Mouse (Mus musculus): ENCODE data around the gene Fam221a. TPM values are rescaled to one million over a fixed set of nuclear protein-coding genes. Genes with fewer than 3 reads are reported as not detected.

Fam221a gene
- 2.8 and 3.6 TPM in 2 replicates for polyA plus RNA-seq (2012; rRNA removed)

GRCm38 (mm10) chr6:49367159-49368054, at the start of gene Fam221a:
TSS of gene Fam221a (plus strand) at chr6:49367739.
- H3K4me1 ChIP-seq (ENCODE audit: control insufficient read depth, insufficient read depth, insufficient read length, low read length), result peaks cover 8% of the 10 kb centered on the region; the same call in 1 of the 2 replicates
- 4% methylated on average over 44 of the region's 49 CpGs for WGBS
- H3K4me3 ChIP-seq (ENCODE audit: low read depth, low read length), result peak within 1 kb of the TSS; percentile 66
- H3K36me3 ChIP-seq (ENCODE audit: control insufficient read depth, insufficient read depth, low read length), result no peaks in the 10 kb centered on the region
- no peaks in the 10 kb centered on the region for H3K27me3 ChIP-seq (ENCODE audit: control insufficient read depth, insufficient read depth, low read length)
- TF ChIP-seq POLR2A (IDR thresholded peaks at IDR 0.05; ENCODE audit: low read depth, low read length) (peak; percentile 57; the same call in 1 of the 2 replicates), CTCF (IDR thresholded peaks at IDR 0.05; ENCODE audit: extremely low read depth, insufficient read length, insufficient replicate concordance, low read depth, low read length) (peak; percentile 27; the same call in 1 of the 2 replicates)
- H3K27ac ChIP-seq (ENCODE audit: insufficient read depth, low read depth, low read length), result peak within 1 kb of the TSS; percentile 38

- peak within 1 kb of the TSS; percentile 91 for H3K4me3 ChIP-seq (ENCODE audit: low read depth, low read length)
- TF ChIP-seq CTCF (IDR thresholded peaks at IDR 0.05; ENCODE audit: extremely low read depth, insufficient read length, insufficient replicate concordance, low read depth, low read length) (peak; percentile 64), POLR2A (IDR thresholded peaks at IDR 0.05; ENCODE audit: low read depth, low read length) (0 out of 2 replicates have a peak, but pooled peaks have one; percentile 15)
- WGBS, result under 1% methylated on average over 47 of the region's 47 CpGs
- no peaks in the 10 kb centered on the region for H3K27me3 ChIP-seq (ENCODE audit: control insufficient read depth, insufficient read depth, low read length)
- no peaks in the 10 kb centered on the region for H3K36me3 ChIP-seq (ENCODE audit: control insufficient read depth, insufficient read depth, low read length)
- peak within 1 kb of the TSS; percentile 46 for H3K27ac ChIP-seq (ENCODE audit: insufficient read depth, low read depth, low read length)
- no peaks in the 10 kb centered on the region for H3K4me1 ChIP-seq (ENCODE audit: control insufficient read depth, insufficient read depth, insufficient read length, low read length)
Measured at GRCm38 (mm10) chr6:49318966-49319594, 48.5 kb upstream of the Fam221a start, which contains the start of gene Ccdc126. TSS of gene Ccdc126 (plus strand) at chr6:49319274.

- 16% methylated on average over 13 of the region's 13 CpGs for WGBS
- TF ChIP-seq POLR2A (IDR thresholded peaks at IDR 0.05; ENCODE audit: low read depth, low read length) (no peak; the same call in 1 of the 2 replicates), CTCF (IDR thresholded peaks at IDR 0.05; ENCODE audit: extremely low read depth, insufficient read length, insufficient replicate concordance, low read depth, low read length) (no peak)
Measured at GRCm38 (mm10) chr6:49319595-49320315, 47.8 kb upstream of the Fam221a start.

GRCm38 (mm10) chr6:49321341-49321740, 46.2 kb upstream of the Fam221a start:
- Histone ChIP-seq H3K4me1 (ENCODE audit: control insufficient read depth, insufficient read depth, insufficient read length, low read length) (no peaks in the 10 kb centered on the region), H3K4me3 (ENCODE audit: low read depth, low read length) (no peak overlapping the region), H3K27ac (ENCODE audit: insufficient read depth, low read depth, low read length) (no peak overlapping the region), H3K27me3 (ENCODE audit: control insufficient read depth, insufficient read depth, low read length) (no peaks in the 10 kb centered on the region), H3K36me3 (ENCODE audit: control insufficient read depth, insufficient read depth, low read length) (no peaks in the 10 kb centered on the region)
- WGBS, result 91% methylated on average over 3 of the region's 3 CpGs
- TF ChIP-seq POLR2A (IDR thresholded peaks at IDR 0.05; ENCODE audit: low read depth, low read length), result no peak
- no peak for TF ChIP-seq CTCF (IDR thresholded peaks at IDR 0.05; ENCODE audit: extremely low read depth, insufficient read length, insufficient replicate concordance, low read depth, low read length)

More at GRCm38 (mm10) chr6:49319595-49320315, 47.8 kb upstream of the Fam221a start:
- Histone ChIP-seq H3K36me3 (ENCODE audit: control insufficient read depth, insufficient read depth, low read length) (no peaks in the 10 kb centered on the region), H3K4me3 (ENCODE audit: low read depth, low read length) (peak overlapping the region; percentile 91), H3K27ac (ENCODE audit: insufficient read depth, low read depth, low read length) (peak overlapping the region; percentile 46), H3K27me3 (ENCODE audit: control insufficient read depth, insufficient read depth, low read length) (no peaks in the 10 kb centered on the region), H3K4me1 (ENCODE audit: control insufficient read depth, insufficient read depth, insufficient read length, low read length) (no peaks in the 10 kb centered on the region)

GRCm38 (mm10) chr6:49322056-49322455, 45.5 kb upstream of the Fam221a start:
- no peak overlapping the region for H3K27ac ChIP-seq (ENCODE audit: insufficient read depth, low read depth, low read length)

GRCm38 (mm10) chr6:49322986-49323385, 44.6 kb upstream of the Fam221a start:
- WGBS, result 26% methylated on average over 2 of the region's 2 CpGs
- no peak for TF ChIP-seq POLR2A (IDR thresholded peaks at IDR 0.05; ENCODE audit: low read depth, low read length)
- TF ChIP-seq CTCF (IDR thresholded peaks at IDR 0.05; ENCODE audit: extremely low read depth, insufficient read length, insufficient replicate concordance, low read depth, low read length), result no peak
- Histone ChIP-seq H3K4me3 (ENCODE audit: low read depth, low read length) (no peak overlapping the region), H3K4me1 (ENCODE audit: control insufficient read depth, insufficient read depth, insufficient read length, low read length) (no peaks in the 10 kb centered on the region), H3K36me3 (ENCODE audit: control insufficient read depth, insufficient read depth, low read length) (no peaks in the 10 kb centered on the region), H3K27me3 (ENCODE audit: control insufficient read depth, insufficient read depth, low read length) (no peaks in the 10 kb centered on the region), H3K27ac (ENCODE audit: insufficient read depth, low read depth, low read length) (no peak overlapping the region)

More at GRCm38 (mm10) chr6:49322056-49322455, 45.5 kb upstream of the Fam221a start:
- no peak for TF ChIP-seq POLR2A (IDR thresholded peaks at IDR 0.05; ENCODE audit: low read depth, low read length)
- no peak for TF ChIP-seq CTCF (IDR thresholded peaks at IDR 0.05; ENCODE audit: extremely low read depth, insufficient read length, insufficient replicate concordance, low read depth, low read length)
- no peaks in the 10 kb centered on the region for H3K27me3 ChIP-seq (ENCODE audit: control insufficient read depth, insufficient read depth, low read length)
- no peak overlapping the region for H3K4me3 ChIP-seq (ENCODE audit: low read depth, low read length)
- H3K4me1 ChIP-seq (ENCODE audit: control insufficient read depth, insufficient read depth, insufficient read length, low read length), result no peaks in the 10 kb centered on the region
- H3K36me3 ChIP-seq (ENCODE audit: control insufficient read depth, insufficient read depth, low read length), result no peaks in the 10 kb centered on the region
